Mouse (Mus musculus) layer of hippocampus, postnatal 14 days (tissue): ENCODE data around the gene Itih5. TPM values are rescaled to one million over a fixed set of nuclear protein-coding genes. Genes with fewer than 3 reads are reported as not detected.

Experiments used
- DNase-seq, 2 experiments: peaks; one replicate each; pipeline ENCODE4 v3.0.0; 2021 to 2022; ENCODE audit warnings: low spot score in 2 of 2, mixed read lengths in 1 of 2
- total RNA-seq, 2 experiments: library from RNA; stranded (reverse); gene quantifications; 2 replicates each; pipeline ENCODE4 v1.2.3; 2021

The Itih5 gene
- total RNA-seq, 2 experiments from 2014 or later, result 17.9 to 21.0 TPM

- no peak for DNase-seq
Observed at GRCm38 (mm10) chr2:10304911-10305310, 151.5 kb downstream of the Itih5 start.

Other genes starting within 250 kb of the Itih5 start
- gene Taf3, start 105.0 kb upstream of the Itih5 start, total RNA-seq, result 10 to 100 TPM; 11.8 to 12.9 TPM
- 100 to 1,000 TPM; 304 to 314 TPM for gene Atp5c1, start 73.1 kb upstream of the Itih5 start, total RNA-seq
- gene Kin, start 73.0 kb upstream of the Itih5 start, total RNA-seq, result 10 to 100 TPM; 12.3 to 15.3 TPM
- 1 to 10 TPM; 1.1 to 2.3 TPM for gene Itih2, start 22.2 kb upstream of the Itih5 start, total RNA-seq
- 1 to 10 TPM; 5.0 to 6.1 TPM for gene Sfmbt2, start 216.9 kb downstream of the Itih5 start, total RNA-seq